Mouse (Mus musculus) megakaryocyte-erythroid progenitor cell, adult 5 weeks (primary cell): ENCODE data around the gene Olfr123. TPM values are rescaled to one million over a fixed set of nuclear protein-coding genes. Genes with fewer than 3 reads are reported as not detected.

ENCODE experiments used
- polyA plus RNA-seq: library from polyadenylated mRNA; stranded (reverse); fragments of >175 nt; gene quantifications from 2 replicates; pipeline ENCODE4 v1.2.3, GENCODE M21; 2012

Olfr123 gene
- polyA plus RNA-seq: not detected in 2 replicates

DNA sequence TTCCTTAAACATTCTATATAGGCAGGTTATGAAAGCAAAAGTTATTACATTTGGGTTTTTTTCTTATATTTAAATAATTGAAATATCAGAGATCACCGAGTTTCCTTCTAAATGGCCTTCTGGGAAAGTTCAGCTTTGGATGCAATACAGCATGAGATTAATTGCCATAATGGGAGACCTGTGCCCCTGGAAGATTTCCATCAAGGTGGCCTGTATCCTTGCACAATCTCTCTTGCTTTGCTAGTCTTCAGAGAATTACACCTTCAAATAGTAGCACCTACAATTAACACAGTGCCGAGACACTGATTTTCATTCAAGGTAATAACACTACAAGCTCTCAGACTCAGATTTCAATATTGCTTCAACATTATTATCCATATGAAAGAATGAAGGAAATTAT lies at the start of gene Olfr123:
Gene Olfr123 (plus strand): TSS at position 301 of the 400 bp plus-strand sequence.

DNA sequence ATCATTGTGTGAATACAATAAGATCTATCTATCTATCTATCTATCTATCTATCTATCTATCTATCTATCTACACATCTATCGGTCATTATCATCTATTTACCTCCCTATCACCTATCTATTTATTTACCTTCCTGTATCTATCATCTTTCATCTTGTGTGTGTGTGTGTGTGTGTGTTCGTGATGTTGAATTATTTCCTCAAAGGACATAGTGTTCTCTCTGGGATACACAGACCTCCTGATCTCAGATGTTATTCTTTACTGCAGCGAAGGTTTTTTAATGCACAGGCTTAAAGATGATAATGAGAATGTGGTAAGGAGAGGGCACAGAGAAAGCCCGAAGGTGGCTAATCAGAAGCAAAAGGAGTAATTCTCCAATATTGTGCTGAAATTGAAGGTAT lies 25.0 kb upstream of the Olfr123 start, which contains the start of gene Olfr122:
Gene Olfr122 (plus strand): TSS at position 301 of the 400 bp plus-strand sequence.

DNA sequence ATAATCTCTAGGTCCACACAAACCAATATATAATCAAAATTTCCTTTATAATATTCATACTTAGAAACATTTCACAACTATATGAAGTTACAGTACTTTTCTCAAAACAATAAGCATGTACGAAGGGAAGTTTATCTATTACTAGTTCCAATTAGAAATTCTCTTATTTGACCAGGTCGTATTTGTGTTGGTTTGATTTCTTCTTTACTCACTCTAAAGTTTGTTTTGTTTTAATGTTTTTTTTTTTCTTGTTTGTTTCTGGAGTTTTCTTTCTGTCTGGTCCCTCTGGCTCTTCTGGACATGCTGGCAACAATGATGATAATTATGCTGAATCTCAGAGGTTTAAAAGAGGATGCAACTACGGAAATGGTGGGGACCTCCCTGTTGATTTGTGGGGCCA lies 6.3 kb downstream of the Olfr123 start, which contains the start of gene Olfr124:
Gene Olfr124 (plus strand): TSS at position 301 of the 400 bp plus-strand sequence.

DNA sequence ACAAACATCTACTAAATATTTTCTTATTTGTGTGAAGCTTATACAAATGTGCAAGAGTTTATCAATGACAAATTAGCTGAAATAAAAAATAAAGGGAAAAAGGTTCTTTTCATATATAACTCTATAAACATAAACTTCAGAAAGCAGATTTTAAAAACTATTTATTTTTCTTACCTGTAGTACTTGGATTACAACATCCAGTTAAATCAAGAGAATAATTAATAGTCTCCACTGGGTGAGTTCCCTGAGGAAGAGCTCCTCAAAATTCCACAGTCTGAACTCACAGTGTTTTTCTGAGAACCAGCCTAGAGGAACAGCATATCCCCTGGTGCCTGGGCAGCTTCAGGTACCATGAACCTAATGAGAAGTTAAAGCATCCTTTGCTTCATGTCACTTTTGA lies 39.3 kb downstream of the Olfr123 start, which contains the start of gene Olfr125:
Gene Olfr125 (plus strand): TSS at position 301 of the 400 bp plus-strand sequence.

DNA sequence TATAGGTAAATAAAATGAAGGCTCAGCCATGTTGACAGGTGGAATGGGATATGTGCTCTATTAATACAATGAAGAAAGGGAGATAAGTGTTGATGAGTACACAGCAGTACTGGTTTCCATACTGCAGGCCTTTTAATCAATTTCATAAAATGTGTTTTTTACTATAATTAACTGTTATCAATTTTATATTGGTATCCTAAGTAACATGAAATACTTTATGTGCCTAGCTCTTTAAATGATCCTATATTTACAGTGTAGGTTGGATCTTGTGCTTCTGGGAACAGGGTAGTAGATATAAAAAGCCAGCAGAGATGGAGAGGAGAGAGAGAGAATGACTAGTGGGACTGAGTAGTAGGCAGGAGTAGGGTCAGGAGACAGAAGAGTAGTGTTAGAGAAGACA lies 53.9 kb downstream of the Olfr123 start, which contains the start of gene Olfr126:
Gene Olfr126 (plus strand): TSS at position 301 of the 400 bp plus-strand sequence.

Other genes with a start within 250 kb of the Olfr123 start
- gene Olfr112, start 224.1 kb upstream of the Olfr123 start, polyA plus RNA-seq: not detected in 2 replicates
- gene Olfr113, start 215.9 kb upstream of the Olfr123 start, polyA plus RNA-seq: not detected in 2 replicates
- not detected in 2 replicates for gene Olfr114, start 200.8 kb upstream of the Olfr123 start, polyA plus RNA-seq
- not detected in 2 replicates for gene Olfr115, start 166.4 kb upstream of the Olfr123 start, polyA plus RNA-seq
- gene Olfr116, start 166.3 kb upstream of the Olfr123 start, polyA plus RNA-seq: not detected in 2 replicates
- not detected in 2 replicates for gene Olfr117, start 129.7 kb upstream of the Olfr123 start, polyA plus RNA-seq
- not detected in 2 replicates for gene Olfr118, start 126.5 kb upstream of the Olfr123 start, polyA plus RNA-seq
- gene Olfr119, start 97.0 kb upstream of the Olfr123 start, polyA plus RNA-seq: not detected in 2 replicates
- gene Olfr120, start 71.7 kb upstream of the Olfr123 start, polyA plus RNA-seq: not detected in 2 replicates
- gene Olfr121, start 44.7 kb upstream of the Olfr123 start, polyA plus RNA-seq: not detected in 2 replicates
- not detected in 2 replicates for gene Olfr122, start 24.9 kb upstream of the Olfr123 start, polyA plus RNA-seq
- not detected in 2 replicates for gene Olfr124, start 6.4 kb downstream of the Olfr123 start, polyA plus RNA-seq
- not detected in 2 replicates for gene Olfr125, start 39.4 kb downstream of the Olfr123 start, polyA plus RNA-seq
- gene Olfr126, start 54.0 kb downstream of the Olfr123 start, polyA plus RNA-seq: 0.04 TPM in 1 of 2 replicates, not detected in the other
- 0.01 TPM in 1 of 2 replicates, not detected in the other for gene Olfr127, start 106.9 kb downstream of the Olfr123 start, polyA plus RNA-seq
- gene Olfr128, start 127.0 kb downstream of the Olfr123 start, polyA plus RNA-seq: not detected in 2 replicates
- gene Olfr761, start 159.6 kb downstream of the Olfr123 start, polyA plus RNA-seq: not detected in 2 replicates